8 mouse cellular contexts compared by ENCODE assay signal in the genomic region with DNA sequence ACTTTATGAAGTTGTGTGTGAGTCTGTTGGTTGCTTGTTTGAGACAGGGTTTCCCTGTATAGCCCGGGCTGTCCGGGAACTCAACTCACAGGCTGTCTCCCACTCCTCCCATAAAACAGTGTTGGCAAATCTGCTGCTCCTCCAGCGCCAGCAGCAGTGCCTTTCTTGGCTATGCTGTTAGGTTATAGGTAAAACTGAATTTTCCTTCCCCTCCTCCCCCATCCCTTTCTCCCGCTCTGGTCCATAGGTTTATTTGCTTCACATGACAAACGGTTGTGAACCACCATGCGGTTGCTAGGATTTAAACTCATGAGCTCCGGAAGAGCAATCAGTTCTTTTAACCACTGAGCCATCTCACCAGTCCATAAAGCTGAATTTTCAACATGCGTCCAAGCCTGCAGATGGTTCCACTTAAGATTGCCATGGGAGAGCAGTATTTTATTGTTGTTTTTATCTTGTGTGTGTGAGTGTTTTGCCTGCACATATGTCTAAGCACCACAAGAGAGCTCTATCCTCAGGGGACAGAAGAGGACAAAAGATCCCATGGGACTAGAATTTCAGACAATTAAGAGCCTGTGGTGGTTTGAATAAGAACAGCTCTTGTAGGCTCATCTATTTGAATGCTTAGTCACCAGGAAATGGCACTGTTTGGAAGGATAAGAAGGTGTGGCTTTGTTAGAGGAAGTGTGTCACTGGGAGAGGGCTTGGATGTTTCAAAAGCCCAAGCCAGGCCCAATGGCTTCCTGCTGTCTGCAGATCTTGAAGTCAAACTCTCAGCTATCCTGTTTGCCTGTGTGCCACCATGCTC. TPM values are rescaled to one million over a fixed set of nuclear protein-coding genes. Genes with fewer than 3 reads are reported as not detected.
DNase-seq lines count a peak whose midpoint lies in the region; ATAC-seq and TF ChIP-seq lines count a peak whose summit lies in the region.

No protein-coding gene starts in this region.

- H3K9me3 ChIP-seq in intestine, embryonic 14.5 days (ENCODE audit: control insufficient read depth, low read length): no peaks in the 10 kb centered on the region; the same call in 1 of the 2 replicates
- H3K9me3 ChIP-seq in neural tube, embryonic 14.5 days (ENCODE audit: control insufficient read depth, low read length): no peaks in the 10 kb centered on the region

- no peaks in the 10 kb centered on the region for H3K36me3 ChIP-seq in intestine, embryonic 14.5 days (ENCODE audit: control insufficient read depth, insufficient read depth, low read length)
- H3K36me3 ChIP-seq in neural tube, embryonic 14.5 days (ENCODE audit: control insufficient read depth, insufficient read depth, low read length): no peaks in the 10 kb centered on the region

- 33% methylated on average over 8 of the region's 8 CpGs for WGBS in intestine, embryonic 14.5 days
- WGBS in neural tube, embryonic 14.5 days: 31% methylated on average over 8 of the region's 8 CpGs

- peak overlapping the region; percentile 2; the same call in 1 of the 2 replicates for H3K9ac ChIP-seq in intestine, embryonic 14.5 days (ENCODE audit: low read length)
- no peak overlapping the region for H3K9ac ChIP-seq in neural tube, embryonic 14.5 days (replicated peaks; ENCODE audit: low read depth, low read length)

- no peak for TF ChIP-seq CTCF in layer of hippocampus, adult 2 months (conservative IDR thresholded peaks at IDR 0.05)

- H3K4me2 ChIP-seq in intestine, embryonic 14.5 days (ENCODE audit: low read length): peak overlapping the region; percentile 53
- H3K4me2 ChIP-seq in neural tube, embryonic 14.5 days (ENCODE audit: low read depth, low read length): peak overlapping the region; percentile 41

- intact Hi-C loops in left cerebral cortex, postnatal 36 days (cut with DNase I): loop anchor here (2.0 to 10.0 kb wide), 4 partner anchors 119 to 371 kb away; no protein-coding TSS in a partner anchor

- peak overlapping the region; percentile 32 for H3K4me3 ChIP-seq in layer of hippocampus, adult 2 months
- H3K4me3 ChIP-seq in intestine, embryonic 14.5 days (ENCODE audit: low read depth, low read length): peak overlapping the region; percentile 26
- H3K4me3 ChIP-seq in neural tube, embryonic 14.5 days (ENCODE audit: low read depth, low read length): peak overlapping the region; percentile 20; the same call in 1 of the 2 replicates

- DNase-seq in layer of hippocampus, adult 2 months (ENCODE audit: low spot score in 2 of 2): no peak
- DNase-seq in layer of hippocampus, postnatal 36 days: no peak
- no peak for DNase-seq in intestine, embryonic 14.5 days (ENCODE audit: low spot score)
- no peak for DNase-seq in gastrocnemius, postnatal 10 days
- DNase-seq in left cerebral cortex, postnatal 36 days (ENCODE audit: low spot score in 2 of 2): no peak

- ATAC-seq in common myeloid progenitor, adult 5-6 weeks (replicated peaks; ENCODE audit: low read depth, poor library complexity, severe bottlenecking): 0 out of 2 replicates have a peak, but pooled peaks have one; percentile 1
- no peak; the same call in 1 of the 2 replicates for ATAC-seq in intestine, embryonic 14.5 days (replicated peaks; ENCODE audit: low FRiP score, low TSS enrichment, low read depth)
- ATAC-seq in neural tube, embryonic 14.5 days (ENCODE audit: low read depth): peak; percentile 54; the same call in 1 of the 2 replicates
- ATAC-seq in monocyte, adult 5-6 weeks (replicated peaks; ENCODE audit: insufficient number of reproducible peaks, low FRiP score, low TSS enrichment, poor library complexity, severe bottlenecking): no peak

- H3K27ac ChIP-seq in layer of hippocampus, adult 2 months: peak overlapping the region; percentile 43; the same call in 1 of the 2 replicates
- H3K27ac ChIP-seq in intestine, embryonic 14.5 days (ENCODE audit: low read depth): no peak overlapping the region
- H3K27ac ChIP-seq in neural tube, embryonic 14.5 days (ENCODE audit: low read depth, low read length): no peak overlapping the region

- H3K4me1 ChIP-seq in intestine, embryonic 14.5 days (replicated peaks; ENCODE audit: control insufficient read depth, insufficient read depth, low read length): peaks cover 9% of the 10 kb centered on the region
- no peaks in the 10 kb centered on the region for H3K4me1 ChIP-seq in neural tube, embryonic 14.5 days (ENCODE audit: control insufficient read depth, insufficient read depth, low read length)

- no peaks in the 10 kb centered on the region for H3K27me3 ChIP-seq in intestine, embryonic 14.5 days (replicated peaks; ENCODE audit: control insufficient read depth, insufficient read depth, low read length)
- no peaks in the 10 kb centered on the region for H3K27me3 ChIP-seq in neural tube, embryonic 14.5 days (ENCODE audit: control insufficient read depth, insufficient read depth, low read length)

RNA-seq across cellular contexts. Expression of a gene that starts 12.2 kb away (rescaled TPM):
- total RNA-seq in layer of hippocampus, adult 2 months (2021): 10 to 100 TPM; 26.0 to 27.2 TPM
- 10 to 100 TPM; 26.2 to 27.2 TPM for total RNA-seq in layer of hippocampus, postnatal 36 days (2021)
- total RNA-seq in common myeloid progenitor, adult 5-6 weeks (2017): 8.6 and 17.1 TPM in 2 replicates
- 45.0 and 45.6 TPM in 2 replicates for polyA plus RNA-seq in intestine, embryonic 14.5 days (2014; fragmentation: Nextera tagmentation; extraction: Ambion mirVana)
- 89.5 and 90.5 TPM in 2 replicates for polyA plus RNA-seq in neural tube, embryonic 14.5 days (2014; fragmentation: Nextera tagmentation; extraction: Ambion mirVana)
- total RNA-seq in gastrocnemius, postnatal 10 days (2021): 10 to 100 TPM; 26.8 to 28.3 TPM
- total RNA-seq in monocyte, adult 5-6 weeks (2017): 4.5 to 5.2 TPM in 2 of 3 replicates, not detected in the other
- total RNA-seq in left cerebral cortex, postnatal 36 days (2021): 10 to 100 TPM; 30.7 to 32.9 TPM

Comparison
In these comparisons a context has a peak if more than half of its experiments do, and no peak if none do; other contexts are left out.
1. ATAC-seq: peak in common myeloid progenitor, adult 5-6 weeks (single experiment) and neural tube, embryonic 14.5 days (single experiment); none in intestine, embryonic 14.5 days (single experiment) and monocyte, adult 5-6 weeks (single experiment).
2. Peak in every context shown above with its lines, with median percentiles within 50 percentile points of each other: H3K4me3 ChIP-seq.